Mouse (Mus musculus) hindbrain, embryonic 13.5 days (tissue): Measurements from ENCODE around the gene Atp1a1. TPM values are rescaled to one million over a fixed set of nuclear protein-coding genes. Genes with fewer than 3 reads are reported as not detected.
A peak's percentile ranks its signal among the peaks of the same experiment; 100 is the strongest.

Experiments used
- ATAC-seq: fragments of 200-750 bp; cut with Nextera tagmentation; 2 replicates; pipeline ENCODE4 v1.8.0; 2017; ENCODE audit warnings: moderate TSS enrichment; ENCODE audit not compliant: low FRiP score
- H3K27ac ChIP-seq: fragments of 300-500 bp; sonication (generic); 2 replicates; pipeline ENCODE4 v1.5.1; 2015; ENCODE audit warnings: inconsistent platforms, mild to moderate bottlenecking, moderate library complexity
- H3K27me3 ChIP-seq: fragments of 300-500 bp; sonication (generic); 2 replicates; pipeline ENCODE4 v1.6.1; 2015; ENCODE audit warnings: mild to moderate bottlenecking, inconsistent platforms
- H3K36me3 ChIP-seq: fragments of 300-500 bp; sonication (generic); 2 replicates; pipeline ENCODE4 v1.6.1; 2015; ENCODE audit warnings: mild to moderate bottlenecking, inconsistent platforms
- H3K4me1 ChIP-seq: fragments of 300-500 bp; sonication (generic); replicated peaks from 2 replicates; pipeline ENCODE4 v1.6.1; 2015; ENCODE audit warnings: inconsistent platforms
- H3K4me2 ChIP-seq: fragments of 300-500 bp; sonication (generic); 2 replicates; pipeline ENCODE4 v1.6.1; 2015; ENCODE audit warnings: inconsistent platforms, mild to moderate bottlenecking, moderate library complexity
- H3K4me3 ChIP-seq: fragments of 300-500 bp; sonication (generic); 2 replicates; pipeline ENCODE4 v1.5.1; 2015; ENCODE audit warnings: mild to moderate bottlenecking, inconsistent platforms
- H3K9ac ChIP-seq: fragments of 300-500 bp; sonication (generic); 2 replicates; pipeline ENCODE4 v1.6.1; 2015; ENCODE audit warnings: mild to moderate bottlenecking, inconsistent platforms
- H3K9me3 ChIP-seq: fragments of 300-500 bp; sonication (generic); 2 replicates; pipeline ENCODE4 v1.6.1; 2016; ENCODE audit warnings: inconsistent platforms
- WGBS: fragments of 180-500 bp; shearing (Covaris S2); methylation state at CpG from one replicate; pipeline ENCODE4 v1.1.7; 2015; 5-methylcytosine and 5-hydroxymethylcytosine counted together
- polyA plus RNA-seq: library from polyadenylated mRNA; unstranded; fragments of >200 nt; fragmentation: Nextera tagmentation; extraction: Ambion mirVana; gene quantifications from 2 replicates; pipeline ENCODE4 v1.2.1, GENCODE M21; 2015

Atp1a1 gene
- polyA plus RNA-seq, 1 experiment from 2014 or later, result 50.4 TPM

DNA sequence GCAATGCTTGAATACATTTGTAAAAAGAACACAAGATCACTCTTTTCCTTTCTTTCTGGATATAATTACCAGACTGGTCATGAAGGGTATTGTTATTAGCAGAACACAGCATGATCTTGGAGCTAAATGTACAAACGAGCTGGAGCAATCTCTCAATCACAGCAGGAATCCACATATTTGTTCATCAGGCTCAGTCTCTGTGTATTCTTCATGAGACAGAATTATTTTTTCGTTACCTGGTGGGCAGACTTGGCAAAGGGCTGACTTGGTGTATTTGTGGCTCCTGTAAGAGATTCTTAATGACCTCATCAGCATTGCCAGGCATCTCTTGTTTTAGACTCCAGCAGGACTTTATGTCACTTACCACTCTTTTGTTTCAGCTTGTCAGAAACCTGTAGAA, 31.6 kb upstream of the Atp1a1 start:
- Histone ChIP-seq H3K4me1 (peaks cover 11% of the 10 kb centered on the region), H3K27ac (0 out of 2 replicates have a peak overlapping the region, but pooled peaks have one; percentile 44), H3K4me3 (no peak overlapping the region), H3K27me3 (no peaks in the 10 kb centered on the region), H3K9me3 (no peaks in the 10 kb centered on the region), H3K9ac (no peak overlapping the region), H3K36me3 (no peaks in the 10 kb centered on the region), H3K4me2 (no peak overlapping the region)
- WGBS, result 58% methylated on average over 2 of the region's 2 CpGs
- ATAC-seq, result no peak

- Histone ChIP-seq H3K9ac (no peak overlapping the region), H3K4me2 (no peak overlapping the region), H3K27me3 (no peaks in the 10 kb centered on the region), H3K4me3 (no peak overlapping the region), H3K9me3 (no peaks in the 10 kb centered on the region), H3K27ac (no peak overlapping the region; the same call in 1 of the 2 replicates), H3K4me1 (peaks cover 11% of the 10 kb centered on the region), H3K36me3 (no peaks in the 10 kb centered on the region)
- 84% methylated on average over 9 of the region's 9 CpGs for WGBS
- peak; percentile 39; the same call in 1 of the 2 replicates for ATAC-seq
Observed at GRCm38 (mm10) chr3:101634141-101634900, 29.8 kb upstream of the Atp1a1 start.

- no peak overlapping the region for H3K4me2 ChIP-seq
- H3K9me3 ChIP-seq, result no peaks in the 10 kb centered on the region
- no peaks in the 10 kb centered on the region for H3K27me3 ChIP-seq
- no peaks in the 10 kb centered on the region for H3K36me3 ChIP-seq
- 0 out of 2 replicates have a peak, but pooled peaks cover under 1% of the 10 kb centered on the region for H3K4me1 ChIP-seq
- ATAC-seq, result no peak
- H3K9ac ChIP-seq, result no peak overlapping the region
- H3K27ac ChIP-seq, result no peak overlapping the region
- H3K4me3 ChIP-seq, result no peak overlapping the region
- 81% methylated on average over 2 of the region's 2 CpGs for WGBS
Observed at GRCm38 (mm10) chr3:101628255-101628654, 23.8 kb upstream of the Atp1a1 start.

- no peak for ATAC-seq
- 86% methylated on average over 5 of the region's 5 CpGs for WGBS
- Histone ChIP-seq H3K36me3 (no peaks in the 10 kb centered on the region), H3K4me2 (no peak overlapping the region), H3K9ac (no peak overlapping the region), H3K4me3 (no peak overlapping the region), H3K27ac (no peak overlapping the region), H3K27me3 (no peaks in the 10 kb centered on the region), H3K9me3 (no peaks in the 10 kb centered on the region), H3K4me1 (no peaks in the 10 kb centered on the region)
Observed at GRCm38 (mm10) chr3:101624287-101624686, 19.8 kb upstream of the Atp1a1 start.

- H3K27ac ChIP-seq, result no peak overlapping the region
Observed at GRCm38 (mm10) chr3:101619017-101619416, 14.5 kb upstream of the Atp1a1 start.

GRCm38 (mm10) chr3:101618505-101618904, 14.0 kb upstream of the Atp1a1 start:
- H3K36me3 ChIP-seq, result no peaks in the 10 kb centered on the region
- H3K27me3 ChIP-seq, result no peaks in the 10 kb centered on the region
- no peaks in the 10 kb centered on the region for H3K4me1 ChIP-seq
- H3K27ac ChIP-seq, result no peak overlapping the region
- H3K9ac ChIP-seq, result no peak overlapping the region
- no peaks in the 10 kb centered on the region for H3K9me3 ChIP-seq
- no peak overlapping the region for H3K4me3 ChIP-seq
- ATAC-seq, result no peak
- no peak overlapping the region for H3K4me2 ChIP-seq
- 89% methylated on average over 4 of the region's 4 CpGs for WGBS

More at GRCm38 (mm10) chr3:101619017-101619416, 14.5 kb upstream of the Atp1a1 start:
- WGBS, result 88% methylated on average over 4 of the region's 4 CpGs
- H3K4me1 ChIP-seq, result no peaks in the 10 kb centered on the region
- no peak for ATAC-seq
- no peaks in the 10 kb centered on the region for H3K36me3 ChIP-seq
- H3K9ac ChIP-seq, result no peak overlapping the region
- H3K9me3 ChIP-seq, result no peaks in the 10 kb centered on the region
- H3K4me2 ChIP-seq, result no peak overlapping the region
- no peaks in the 10 kb centered on the region for H3K27me3 ChIP-seq
- no peak overlapping the region for H3K4me3 ChIP-seq

DNA sequence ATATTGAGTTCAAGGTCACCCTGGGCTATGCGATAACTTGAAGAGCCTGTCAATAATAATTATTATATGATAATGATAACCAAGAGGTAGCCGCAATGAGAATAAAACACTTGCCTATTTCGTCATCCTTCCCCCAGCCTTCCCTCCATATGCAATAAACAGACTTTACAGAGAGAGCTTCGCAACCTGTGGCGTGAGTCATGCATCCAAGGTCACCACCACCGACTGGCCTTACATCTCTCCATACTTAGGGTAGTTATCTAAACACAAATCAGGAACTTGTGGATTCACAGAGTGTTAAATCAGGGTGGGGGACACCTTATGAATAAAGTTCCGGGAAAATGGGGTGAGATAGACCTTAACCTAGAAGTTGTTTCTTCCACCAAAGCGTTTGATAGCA, 13.0 kb upstream of the Atp1a1 start:
- no peaks in the 10 kb centered on the region for H3K27me3 ChIP-seq
- H3K4me1 ChIP-seq, result no peaks in the 10 kb centered on the region
- H3K9ac ChIP-seq, result no peak overlapping the region
- no peaks in the 10 kb centered on the region for H3K9me3 ChIP-seq
- no peak overlapping the region for H3K4me2 ChIP-seq
- ATAC-seq, result no peak
- H3K36me3 ChIP-seq, result no peaks in the 10 kb centered on the region
- no peak overlapping the region for H3K4me3 ChIP-seq
- 89% methylated on average over 8 of the region's 8 CpGs for WGBS
- H3K27ac ChIP-seq, result no peak overlapping the region

DNA sequence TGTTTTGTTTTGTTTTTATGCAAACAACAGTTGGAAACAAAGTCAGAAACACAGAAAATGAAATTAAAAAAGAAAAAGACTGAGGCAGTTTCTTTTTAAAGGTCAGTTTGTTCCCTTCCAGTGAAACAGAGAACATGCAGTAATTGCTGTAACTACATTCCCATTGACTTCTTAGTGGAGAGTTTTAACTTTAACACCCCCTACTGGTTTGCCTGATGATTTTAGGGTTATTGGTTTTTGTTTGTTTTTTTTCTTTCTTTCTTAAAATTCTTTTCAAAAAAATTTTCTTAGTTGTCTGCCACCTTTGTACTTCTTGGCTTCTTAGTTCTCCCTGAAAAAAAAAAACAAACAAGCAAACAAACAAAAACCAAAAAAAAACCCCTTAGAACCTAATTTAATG, 12.5 kb upstream of the Atp1a1 start:
- ATAC-seq, result no peak
- Histone ChIP-seq H3K9ac (no peak overlapping the region), H3K4me2 (no peak overlapping the region), H3K4me3 (no peak overlapping the region), H3K36me3 (no peaks in the 10 kb centered on the region), H3K27me3 (no peaks in the 10 kb centered on the region), H3K4me1 (peaks cover 4% of the 10 kb centered on the region), H3K9me3 (no peaks in the 10 kb centered on the region), H3K27ac (no peak overlapping the region)

- Histone ChIP-seq H3K4me3 (no peak overlapping the region), H3K9me3 (no peaks in the 10 kb centered on the region), H3K4me2 (no peak overlapping the region), H3K27ac (no peak overlapping the region), H3K9ac (no peak overlapping the region), H3K27me3 (no peaks in the 10 kb centered on the region), H3K36me3 (no peaks in the 10 kb centered on the region), H3K4me1 (peaks cover 15% of the 10 kb centered on the region)
- no peak for ATAC-seq
- 92% methylated on average over 6 of the region's 6 CpGs for WGBS
Observed at GRCm38 (mm10) chr3:101615856-101616255, 11.4 kb upstream of the Atp1a1 start.

- Histone ChIP-seq H3K4me1 (peaks cover 17% of the 10 kb centered on the region), H3K36me3 (no peaks in the 10 kb centered on the region), H3K27ac (peak overlapping the region; percentile 52), H3K9me3 (no peaks in the 10 kb centered on the region), H3K27me3 (no peaks in the 10 kb centered on the region), H3K9ac (no peak overlapping the region), H3K4me2 (no peak overlapping the region), H3K4me3 (no peak overlapping the region)
- no peak for ATAC-seq
- 60% methylated on average over 10 of the region's 10 CpGs for WGBS
Observed at GRCm38 (mm10) chr3:101611813-101612491, 7.5 kb upstream of the Atp1a1 start.

- Histone ChIP-seq H3K36me3 (no peaks in the 10 kb centered on the region), H3K4me3 (no peak overlapping the region), H3K9me3 (no peaks in the 10 kb centered on the region), H3K27ac (peak overlapping the region; percentile 52), H3K27me3 (no peaks in the 10 kb centered on the region), H3K4me2 (no peak overlapping the region), H3K4me1 (peaks cover 17% of the 10 kb centered on the region), H3K9ac (no peak overlapping the region)
- ATAC-seq, result peak; percentile 82
- 57% methylated on average over 8 of the region's 8 CpGs for WGBS
Observed at GRCm38 (mm10) chr3:101611012-101611812, 6.7 kb upstream of the Atp1a1 start.

GRCm38 (mm10) chr3:101609302-101609701, 4.8 kb upstream of the Atp1a1 start:
- 87% methylated on average over 5 of the region's 5 CpGs for WGBS
- ATAC-seq, result no peak
- H3K4me3 ChIP-seq, result no peak overlapping the region
- H3K36me3 ChIP-seq, result no peaks in the 10 kb centered on the region
- H3K4me2 ChIP-seq, result no peak overlapping the region
- no peaks in the 10 kb centered on the region for H3K27me3 ChIP-seq
- no peak overlapping the region for H3K27ac ChIP-seq
- no peaks in the 10 kb centered on the region for H3K9me3 ChIP-seq
- no peak overlapping the region for H3K9ac ChIP-seq
- H3K4me1 ChIP-seq, result peaks cover 26% of the 10 kb centered on the region
